Mouse (Mus musculus) bone marrow, adult 2 months (tissue): ENCODE measurements around the gene Ctbs. TPM values are rescaled to one million over a fixed set of nuclear protein-coding genes. Genes with fewer than 3 reads are reported as not detected.
A peak's percentile ranks its signal among the peaks of the same experiment; 100 is the strongest.

Source experiments
- H3K27ac ChIP-seq: fragments of 200-500 bp; 2 replicates; pipeline ENCODE4 v1.5.1; 2012; ENCODE audit warnings: low read depth, mild to moderate bottlenecking, control low read depth, inconsistent platforms, low read length; ENCODE audit not compliant: control insufficient read depth, poor library complexity, insufficient read depth
- H3K4me1 ChIP-seq: fragments of 200-500 bp; 2 replicates; pipeline ENCODE4 v1.6.1; 2011; ENCODE audit warnings: low read length; ENCODE audit not compliant: control insufficient read depth, insufficient read depth
- H3K4me3 ChIP-seq: fragments of 200-500 bp; replicated peaks from 2 replicates; pipeline ENCODE3; 2011; ENCODE audit warnings: mild to moderate bottlenecking, low read depth, low read length, control low read depth; ENCODE audit not compliant: control insufficient read depth
- CTCF ChIP-seq: fragments of 200-500 bp; IDR thresholded peaks from 2 replicates; pipeline ENCODE4 v1.5.1; 2011; ENCODE audit warnings: low read length, control low read depth; ENCODE audit not compliant: control insufficient read depth, insufficient read depth
- POLR2A ChIP-seq: fragments of 200-500 bp; IDR thresholded peaks from 2 replicates; pipeline ENCODE4 v1.6.1; 2011; ENCODE audit warnings: low read depth, mild to moderate bottlenecking, control low read depth, low read length, borderline replicate concordance; ENCODE audit not compliant: control insufficient read depth
- WGBS: fragments of 180-500 bp; shearing (Covaris S2); methylation state at CpG from one replicate; pipeline ENCODE4 v1.1.7; 2018; 5-methylcytosine and 5-hydroxymethylcytosine counted together
- polyA plus RNA-seq: library from polyadenylated mRNA; stranded (reverse); fragments of >200 nt; gene quantifications from 2 replicates; pipeline ENCODE4 v1.2.4, GENCODE M21; 2011; ENCODE audit warnings: low replicate concordance; ENCODE audit not compliant: missing spikeins, insufficient read depth, insufficient read length

The Ctbs gene
- polyA plus RNA-seq, 1 experiment, result 3.3 TPM

DNA sequence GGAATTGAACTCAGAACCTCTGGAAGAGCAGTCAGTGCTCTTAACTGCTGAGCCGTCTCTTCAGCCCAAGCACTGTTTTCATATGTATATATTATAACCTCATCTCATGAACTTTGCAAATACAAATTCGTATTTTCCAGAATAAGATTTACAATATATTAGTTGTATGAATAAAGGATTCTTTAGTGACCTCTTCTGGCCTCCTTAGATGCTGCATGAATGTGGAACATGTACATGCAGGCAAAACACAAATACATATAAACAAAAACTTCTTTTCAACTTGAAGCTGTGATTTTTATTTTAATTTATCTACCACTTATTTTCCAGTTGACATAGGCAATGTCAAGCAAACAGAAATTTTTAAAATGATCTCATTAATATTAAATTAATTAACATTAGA lies 32.4 kb downstream of the Ctbs start:
- Histone ChIP-seq H3K27ac (no peak overlapping the region), H3K4me1 (no peaks in the 10 kb centered on the region), H3K4me3 (no peak overlapping the region)
- 63% methylated on average over 2 of the region's 2 CpGs for WGBS
- no peak for TF ChIP-seq POLR2A
- no peak for TF ChIP-seq CTCF

DNA sequence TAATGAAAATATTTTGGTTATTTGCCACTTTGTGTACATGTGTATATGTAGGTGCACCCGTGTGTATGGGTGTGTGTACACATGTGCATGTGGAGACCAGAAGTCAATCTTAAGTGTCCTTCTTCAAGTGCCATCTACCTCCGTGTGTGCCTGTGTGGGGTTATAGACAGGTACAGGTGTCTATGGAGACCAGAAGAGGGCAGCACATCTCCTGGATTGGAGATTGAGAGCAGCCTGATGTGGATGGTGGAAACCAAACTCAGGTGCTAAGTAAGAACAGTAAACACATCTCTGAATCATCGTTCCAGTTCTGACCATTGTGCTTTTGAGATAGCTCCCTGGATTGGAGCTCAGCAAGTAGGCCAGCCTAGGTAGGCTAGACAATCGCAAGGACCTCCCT lies 36.9 kb downstream of the Ctbs start:
- WGBS, result 85% methylated on average over 4 of the region's 4 CpGs
- Histone ChIP-seq H3K4me3 (no peak overlapping the region), H3K27ac (no peak overlapping the region), H3K4me1 (no peaks in the 10 kb centered on the region)
- TF ChIP-seq CTCF (no peak), POLR2A (no peak)

DNA sequence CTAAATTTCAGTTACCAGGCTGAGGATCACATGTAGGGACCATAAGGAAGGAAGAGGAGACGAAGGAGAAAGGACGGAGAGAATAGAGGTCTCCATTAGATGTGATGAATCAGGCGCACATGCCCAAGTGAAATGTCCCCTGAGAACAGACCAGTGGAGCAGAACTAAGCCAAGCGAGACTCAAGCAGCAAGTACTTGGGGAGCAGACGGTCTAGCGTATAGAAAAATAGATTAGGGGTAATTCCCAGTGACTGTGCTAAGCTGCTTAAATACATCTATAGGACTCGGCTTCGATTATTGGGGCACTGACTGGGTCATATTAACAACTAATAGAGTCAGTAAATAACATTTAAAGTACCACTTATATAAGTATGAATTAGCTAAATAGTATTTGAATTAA lies 45.3 kb downstream of the Ctbs start:
- no peaks in the 10 kb centered on the region for H3K4me1 ChIP-seq
- TF ChIP-seq CTCF (no peak), POLR2A (no peak)
- 84% methylated on average over 8 of the region's 8 CpGs for WGBS
- no peak overlapping the region for H3K4me3 ChIP-seq
- H3K27ac ChIP-seq, result no peak overlapping the region

DNA sequence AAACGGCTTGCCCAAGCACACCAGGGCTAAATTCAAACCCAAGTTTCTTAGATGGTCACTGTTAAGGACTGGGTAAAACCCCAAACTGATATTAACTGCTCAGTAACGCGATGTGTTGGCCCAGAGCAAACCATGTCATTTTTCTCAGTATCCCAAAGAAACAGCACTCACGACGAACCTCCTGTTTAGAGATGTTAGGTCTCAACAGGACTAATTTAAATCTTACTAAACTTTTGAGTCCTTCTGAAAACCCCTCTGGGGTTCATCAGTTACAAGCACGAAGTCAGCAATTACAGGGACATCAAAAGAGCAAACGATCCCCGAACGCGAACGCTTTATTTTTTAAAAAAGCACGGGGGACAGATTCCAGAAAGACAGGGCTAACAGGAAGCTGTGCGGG lies 49.4 kb downstream of the Ctbs start:
- Histone ChIP-seq H3K27ac (peak overlapping the region; percentile 98), H3K4me1 (peaks cover 2% of the 10 kb centered on the region), H3K4me3 (peak overlapping the region; percentile 72)
- TF ChIP-seq CTCF, result no peak
- no peak for TF ChIP-seq POLR2A
- 2% methylated on average over 13 of the region's 13 CpGs for WGBS

DNA sequence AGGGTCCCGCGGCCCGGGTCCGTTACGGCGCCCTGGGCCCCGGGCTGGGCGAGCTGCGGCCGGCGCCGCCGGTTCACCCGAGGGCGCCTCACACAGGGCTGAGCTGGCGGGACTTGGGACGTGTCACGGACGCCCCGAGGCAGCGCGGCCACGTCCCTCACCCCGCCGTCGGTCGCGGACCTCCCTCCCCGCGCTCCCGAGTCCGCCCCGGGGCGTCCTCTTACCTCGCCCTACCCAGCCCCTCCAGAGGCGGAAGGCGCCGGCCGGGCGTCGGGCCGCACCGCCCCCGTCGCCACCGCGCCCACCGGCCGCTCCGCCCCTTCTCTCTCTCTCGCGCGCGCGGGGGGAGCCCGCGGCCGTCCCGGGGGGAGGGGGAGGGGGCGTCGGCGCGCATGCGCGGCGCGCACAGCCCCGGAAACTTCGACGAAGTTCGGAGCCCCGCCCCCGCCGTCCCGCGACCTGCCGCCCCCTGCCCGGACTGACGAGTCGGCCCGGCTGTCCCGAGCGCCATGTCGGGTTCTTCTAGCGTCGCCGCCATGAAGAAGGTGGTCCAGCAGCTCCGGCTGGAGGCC lies 49.9 kb downstream of the Ctbs start, which contains the start of the genes Spata1 and Gng5:
Gene Spata1, minus strand, starts transcription at position 323 of the 572 bp plus-strand sequence.
Gene Gng5, plus strand, starts transcription at position 377 of the 572 bp plus-strand sequence.
- under 1% methylated on average over 62 of the region's 88 CpGs for WGBS
- H3K4me3 ChIP-seq, result peak within 1 kb of the TSS; percentile 91
- H3K4me1 ChIP-seq, result peaks cover 2% of the 10 kb centered on the region
- H3K27ac ChIP-seq, result peak within 1 kb of the TSS; percentile 98
- peak; percentile 80; the same call in 1 of the 2 replicates for TF ChIP-seq POLR2A
- TF ChIP-seq CTCF, result no peak

DNA sequence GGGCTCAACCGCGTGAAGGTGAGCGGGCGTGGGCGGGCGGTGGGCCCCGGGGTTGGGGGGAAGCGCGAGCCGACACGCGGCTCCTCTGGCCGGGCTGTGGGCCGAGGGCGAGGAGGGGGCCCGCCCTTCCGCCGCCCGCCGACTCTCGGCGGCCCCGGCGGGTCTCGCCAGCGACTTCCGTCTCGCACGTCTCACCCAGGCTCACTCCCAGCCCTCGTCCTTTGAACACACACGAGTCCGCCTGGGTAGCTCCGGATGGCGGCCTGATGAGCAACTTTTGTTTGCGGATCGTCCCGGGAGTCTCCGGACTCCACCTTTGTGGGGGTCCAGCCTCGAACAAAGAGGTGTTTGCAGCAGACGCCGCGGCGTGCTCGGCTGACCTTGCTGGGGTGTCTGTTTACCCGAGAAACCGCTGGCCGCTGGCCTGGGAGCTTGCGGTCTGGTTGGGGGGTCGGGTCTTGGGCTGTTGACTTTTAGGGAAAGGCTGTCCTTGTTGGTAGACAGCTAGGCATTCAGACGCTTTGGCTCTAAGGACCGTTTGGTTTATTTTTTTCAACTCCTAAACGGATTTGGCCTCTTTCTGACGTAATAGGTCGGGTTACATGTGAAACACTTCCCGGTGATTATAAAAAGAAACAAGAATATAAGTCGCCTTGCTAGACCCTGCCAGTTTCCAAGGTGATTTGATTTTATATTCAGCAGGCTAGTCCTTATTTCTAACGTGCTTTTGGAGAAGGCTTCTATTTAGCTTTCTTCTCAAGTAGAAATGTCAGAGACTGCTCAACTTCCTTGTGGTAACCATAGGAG lies 50.6 kb downstream of the Ctbs start:
- H3K4me3 ChIP-seq, result peak overlapping the region; percentile 91
- TF ChIP-seq POLR2A (no peak), CTCF (no peak)
- peaks cover 2% of the 10 kb centered on the region for H3K4me1 ChIP-seq
- under 1% methylated on average over 57 of the region's 57 CpGs for WGBS
- H3K27ac ChIP-seq, result peak overlapping the region; percentile 98

DNA sequence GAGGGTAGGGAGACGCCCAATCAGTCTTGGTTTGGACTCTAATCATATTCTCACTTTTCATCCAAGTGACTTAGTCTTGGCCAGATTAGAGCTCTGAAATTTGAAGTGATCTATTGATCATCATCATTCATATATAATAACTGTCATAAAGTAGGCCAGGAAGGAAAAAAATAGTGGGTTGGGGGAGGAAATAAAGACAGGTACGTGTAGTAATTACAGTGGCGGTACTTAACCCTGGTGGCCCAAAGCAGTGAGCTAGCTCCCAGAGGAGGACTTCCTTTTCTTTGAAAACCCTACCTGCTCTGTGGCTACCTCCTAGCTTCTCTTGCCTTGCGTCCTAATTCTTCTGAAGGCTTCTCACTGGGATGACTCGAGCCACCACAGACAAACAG lies 51.2 kb downstream of the Ctbs start:
- WGBS, result 7% methylated on average over 5 of the region's 5 CpGs

DNA sequence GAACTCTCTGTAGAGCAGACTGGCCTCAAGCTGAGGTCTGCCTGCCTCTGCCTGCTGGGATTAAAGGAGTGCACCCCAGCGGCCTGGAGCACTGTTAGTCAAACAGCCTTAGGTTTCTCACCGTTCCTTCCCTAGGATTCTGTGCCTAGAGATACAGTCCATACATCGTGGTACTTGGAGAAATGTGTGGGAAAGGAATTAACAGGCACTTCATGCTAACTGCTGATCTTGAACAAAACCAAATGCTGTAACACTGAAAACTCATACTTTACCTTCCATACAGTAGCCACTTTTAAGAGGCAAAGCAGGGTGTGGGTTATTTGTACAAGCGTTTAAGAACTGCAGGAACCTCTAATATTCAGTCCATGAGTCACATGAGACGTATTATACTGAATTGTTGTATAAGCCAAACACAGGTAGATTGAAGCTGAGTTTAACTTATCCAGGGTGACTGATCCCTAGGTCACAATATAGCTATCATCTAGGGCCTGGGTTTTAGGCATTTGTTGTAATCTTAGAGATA lies 52.1 kb downstream of the Ctbs start:
- WGBS, result 61% methylated on average over 5 of the region's 5 CpGs
- TF ChIP-seq CTCF (no peak), POLR2A (no peak)
- H3K27ac ChIP-seq, result no peak overlapping the region

More for the DNA sequence above, 51.2 kb downstream of the Ctbs start:
- TF ChIP-seq CTCF (no peak), POLR2A (no peak)
- H3K4me1 ChIP-seq, result peaks cover 2% of the 10 kb centered on the region
- H3K27ac ChIP-seq, result no peak overlapping the region
- H3K4me3 ChIP-seq, result peak overlapping the region; percentile 91

DNA sequence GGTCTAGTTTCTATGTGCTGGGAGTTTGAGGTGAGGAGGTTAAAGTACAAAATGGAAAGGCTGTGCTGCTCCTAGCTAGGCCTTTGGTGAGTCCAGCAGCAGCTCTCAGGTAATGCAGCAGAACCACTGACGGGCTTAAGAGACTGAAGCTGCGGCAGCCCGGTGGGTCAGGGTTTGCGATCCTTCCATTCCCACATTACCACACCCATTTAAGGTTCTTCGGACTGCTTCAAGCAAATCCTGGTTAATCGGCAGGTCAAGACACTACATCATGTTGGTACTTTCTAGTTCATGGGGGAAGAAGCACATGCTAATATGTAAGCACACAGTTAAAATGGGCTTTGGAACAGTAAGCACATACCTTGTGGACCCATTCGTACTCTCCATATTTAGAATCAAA lies 57.1 kb downstream of the Ctbs start:
- TF ChIP-seq CTCF (no peak), POLR2A (no peak)
- H3K4me1 ChIP-seq, result no peaks in the 10 kb centered on the region
- no peak overlapping the region for H3K27ac ChIP-seq
- no peak overlapping the region for H3K4me3 ChIP-seq
- 95% methylated on average over 7 of the region's 7 CpGs for WGBS

More for the DNA sequence above, 52.1 kb downstream of the Ctbs start:
- Histone ChIP-seq H3K4me1 (peaks cover 2% of the 10 kb centered on the region), H3K4me3 (peak overlapping the region; percentile 25)

Other genes with a start within 250 kb of the Ctbs start
- gene Lpar3, start 228.8 kb upstream of the Ctbs start, polyA plus RNA-seq, result not detected in 2 replicates
- gene Ssx2ip, start 45.2 kb upstream of the Ctbs start, polyA plus RNA-seq, result 25.0 and 26.0 TPM in 2 replicates
- gene Spata1, start 50.0 kb downstream of the Ctbs start, polyA plus RNA-seq, result 14.4 TPM in 1 of 2 replicates, not detected in the other
- gene Gng5, start 50.0 kb downstream of the Ctbs start, polyA plus RNA-seq, result 41.2 and 87.8 TPM in 2 replicates
- gene Rpf1, start 71.6 kb downstream of the Ctbs start, polyA plus RNA-seq, result 35.1 and 55.3 TPM in 2 replicates
- gene Uox, start 120.6 kb downstream of the Ctbs start, polyA plus RNA-seq, result 1.2 and 3.8 TPM in 2 replicates
- not detected in 2 replicates for gene Dnase2b, start 165.8 kb downstream of the Ctbs start, polyA plus RNA-seq
- not detected in 2 replicates for gene 4930503B20Rik, start 201.5 kb downstream of the Ctbs start, polyA plus RNA-seq
- gene Samd13, start 235.8 kb downstream of the Ctbs start, polyA plus RNA-seq, result not detected in 2 replicates